Mouse (Mus musculus): ENCODE results near the gene Vmn1r195. TPM values are rescaled to one million over a fixed set of nuclear protein-coding genes. Genes with fewer than 3 reads are reported as not detected.

The Vmn1r195 gene
- polyA plus RNA-seq, 1 experiment from 2014 or later: not detected

GRCm38 (mm10) chr13:22320091-22320490 lies 49.8 kb downstream of the Vmn1r195 start:
- Histone ChIP-seq H3K4me2 (ENCODE audit: low read depth, low read length) (no peak overlapping the region), H3K9me3 (replicated peaks; ENCODE audit: control insufficient read depth, low read length) (no peaks in the 10 kb centered on the region), H3K36me3 (ENCODE audit: control insufficient read depth, insufficient read depth) (no peaks in the 10 kb centered on the region), H3K27ac (ENCODE audit: low read length) (no peak overlapping the region), H3K4me3 (ENCODE audit: low read depth, low read length) (no peak overlapping the region), H3K4me1 (ENCODE audit: control insufficient read depth, low read depth, low read length) (no peaks in the 10 kb centered on the region), H3K9ac (ENCODE audit: low read depth, low read length) (no peak overlapping the region), H3K27me3 (ENCODE audit: control insufficient read depth, insufficient read depth, low read depth, low read length) (no peaks in the 10 kb centered on the region)
- no peak for ATAC-seq (ENCODE audit: low read depth)

- Histone ChIP-seq H3K4me3 (ENCODE audit: low read depth, low read length) (no peak within 1 kb of the TSS), H3K36me3 (ENCODE audit: control insufficient read depth, insufficient read depth) (no peaks in the 10 kb centered on the region), H3K27ac (ENCODE audit: low read length) (no peak within 1 kb of the TSS), H3K4me1 (ENCODE audit: control insufficient read depth, low read depth, low read length) (no peaks in the 10 kb centered on the region), H3K9ac (ENCODE audit: low read depth, low read length) (no peak within 1 kb of the TSS), H3K4me2 (ENCODE audit: low read depth, low read length) (no peak within 1 kb of the TSS), H3K27me3 (ENCODE audit: control insufficient read depth, insufficient read depth, low read depth, low read length) (no peaks in the 10 kb centered on the region), H3K9me3 (replicated peaks; ENCODE audit: control insufficient read depth, low read length) (no peaks in the 10 kb centered on the region)
- no peak for ATAC-seq (ENCODE audit: low read depth)
Measured at GRCm38 (mm10) chr13:22324289-22324688, 54.0 kb downstream of the Vmn1r195 start, which contains the start of gene Vmn1r197. Gene Vmn1r197 (plus strand): TSS chr13:22324589.

Other genes starting within 250 kb of the Vmn1r195 start
- 13.7 and 18.8 TPM in 2 replicates for gene Hist1h2ah, start 235.0 kb upstream of the Vmn1r195 start, polyA plus RNA-seq (2015; fragmentation: Nextera tagmentation; extraction: Ambion mirVana)
- gene Hist1h2bk, start 234.7 kb upstream of the Vmn1r195 start, polyA plus RNA-seq (2015; fragmentation: Nextera tagmentation; extraction: Ambion mirVana): 2.9 and 4.7 TPM in 2 replicates
- gene Hist1h4i, start 229.2 kb upstream of the Vmn1r195 start, polyA plus RNA-seq (2015; fragmentation: Nextera tagmentation; extraction: Ambion mirVana): 47.5 and 58.3 TPM in 2 replicates
- 13.1 and 20.8 TPM in 2 replicates for gene Hist1h2ag, start 227.6 kb upstream of the Vmn1r195 start, polyA plus RNA-seq (2015; fragmentation: Nextera tagmentation; extraction: Ambion mirVana)
- 13.4 and 22.7 TPM in 2 replicates for gene Hist1h2bj, start 227.3 kb upstream of the Vmn1r195 start, polyA plus RNA-seq (2015; fragmentation: Nextera tagmentation; extraction: Ambion mirVana)
- not detected in 2 replicates for gene Vmn1r188, start 186.1 kb upstream of the Vmn1r195 start, polyA plus RNA-seq (2015; fragmentation: Nextera tagmentation; extraction: Ambion mirVana)
- not detected in 2 replicates for gene Vmn1r189, start 164.7 kb upstream of the Vmn1r195 start, polyA plus RNA-seq (2015; fragmentation: Nextera tagmentation; extraction: Ambion mirVana)
- not detected in 2 replicates for gene Vmn1r191, start 86.6 kb upstream of the Vmn1r195 start, polyA plus RNA-seq (2015; fragmentation: Nextera tagmentation; extraction: Ambion mirVana)
- gene Vmn1r192, start 79.4 kb upstream of the Vmn1r195 start, polyA plus RNA-seq (2015; fragmentation: Nextera tagmentation; extraction: Ambion mirVana): not detected in 2 replicates
- gene Vmn1r193, start 47.4 kb upstream of the Vmn1r195 start, polyA plus RNA-seq (2015; fragmentation: Nextera tagmentation; extraction: Ambion mirVana): not detected in 2 replicates
- gene Vmn1r194, start 26.3 kb upstream of the Vmn1r195 start, polyA plus RNA-seq (2015; fragmentation: Nextera tagmentation; extraction: Ambion mirVana): not detected in 2 replicates
- gene Vmn1r196, start 19.4 kb downstream of the Vmn1r195 start, polyA plus RNA-seq (2015; fragmentation: Nextera tagmentation; extraction: Ambion mirVana): not detected in 2 replicates
- not detected in 2 replicates for gene Vmn1r197, start 54.1 kb downstream of the Vmn1r195 start, polyA plus RNA-seq (2015; fragmentation: Nextera tagmentation; extraction: Ambion mirVana)
- not detected in 2 replicates for gene Vmn1r198, start 79.8 kb downstream of the Vmn1r195 start, polyA plus RNA-seq (2015; fragmentation: Nextera tagmentation; extraction: Ambion mirVana)
- gene Vmn1r199, start 109.3 kb downstream of the Vmn1r195 start, polyA plus RNA-seq (2015; fragmentation: Nextera tagmentation; extraction: Ambion mirVana): not detected in 2 replicates
- gene Vmn1r200, start 119.9 kb downstream of the Vmn1r195 start, polyA plus RNA-seq (2015; fragmentation: Nextera tagmentation; extraction: Ambion mirVana): not detected in 2 replicates
- gene Vmn1r201, start 201.4 kb downstream of the Vmn1r195 start, polyA plus RNA-seq (2015; fragmentation: Nextera tagmentation; extraction: Ambion mirVana): not detected in 2 replicates
- gene Vmn1r202, start 234.9 kb downstream of the Vmn1r195 start, polyA plus RNA-seq (2015; fragmentation: Nextera tagmentation; extraction: Ambion mirVana): not detected in 2 replicates
- gene Vmn1r203, start 247.6 kb downstream of the Vmn1r195 start, polyA plus RNA-seq (2015; fragmentation: Nextera tagmentation; extraction: Ambion mirVana): not detected in 2 replicates

All from liver, embryonic 16.5 days (tissue).